Mouse (Mus musculus) forebrain, embryonic 16.5 days (tissue): Measurements from ENCODE around the gene 1700017B05Rik. TPM values are rescaled to one million over a fixed set of nuclear protein-coding genes. Genes with fewer than 3 reads are reported as not detected.

Experiments used
- ATAC-seq: fragments of 200-750 bp; cut with Nextera tagmentation; 2 replicates; pipeline ENCODE4 v1.8.0; 2017; ENCODE audit warnings: mild to moderate bottlenecking, moderate library complexity
- H3K27ac ChIP-seq: fragments of 300-500 bp; sonication (generic); 2 replicates; pipeline ENCODE4 v1.5.1; 2014; ENCODE audit warnings: low read length, control low read depth
- H3K27me3 ChIP-seq: fragments of 300-500 bp; sonication (generic); replicated peaks from 2 replicates; pipeline ENCODE4 v1.6.1; 2014; ENCODE audit warnings: low read length; ENCODE audit not compliant: control insufficient read depth, insufficient read depth
- H3K36me3 ChIP-seq: fragments of 300-500 bp; sonication (generic); 2 replicates; pipeline ENCODE4 v1.6.1; 2014; ENCODE audit not compliant: control insufficient read depth, insufficient read depth
- H3K4me1 ChIP-seq: fragments of 300-500 bp; sonication (generic); replicated peaks from 2 replicates; pipeline ENCODE4 v1.6.1; 2014; ENCODE audit warnings: low read length; ENCODE audit not compliant: control insufficient read depth, insufficient read depth
- H3K4me2 ChIP-seq: fragments of 300-500 bp; sonication (generic); 2 replicates; pipeline ENCODE4 v1.6.1; 2014; ENCODE audit warnings: mild to moderate bottlenecking, low read length, control low read depth
- H3K4me3 ChIP-seq: fragments of 300-500 bp; sonication (generic); replicated peaks from 2 replicates; pipeline ENCODE4 v1.5.1; 2014; ENCODE audit warnings: mild to moderate bottlenecking, low read length, control low read depth
- H3K9ac ChIP-seq: fragments of 300-500 bp; sonication (generic); replicated peaks from 2 replicates; pipeline ENCODE4 v1.6.1; 2014; ENCODE audit warnings: low read depth, low read length, control low read depth
- H3K9me3 ChIP-seq: fragments of 300-500 bp; sonication (generic); 2 replicates; pipeline ENCODE4 v1.6.1; 2016; ENCODE audit warnings: low read length; ENCODE audit not compliant: control insufficient read depth
- WGBS: fragments of 180-500 bp; shearing (Covaris S2); extraction: QIAGEN DNeasy Blood & Tissue Kit; methylation state at CpG from one replicate; pipeline ENCODE4 v1.1.7; 2014; 5-methylcytosine and 5-hydroxymethylcytosine counted together
- polyA plus RNA-seq: library from polyadenylated mRNA; unstranded; fragments of >200 nt; fragmentation: Nextera tagmentation; extraction: Ambion mirVana; gene quantifications from 2 replicates; pipeline ENCODE4 v1.2.1, GENCODE M21; 2015

The 1700017B05Rik gene
- polyA plus RNA-seq, 1 experiment from 2014 or later, result 4.7 TPM

DNA sequence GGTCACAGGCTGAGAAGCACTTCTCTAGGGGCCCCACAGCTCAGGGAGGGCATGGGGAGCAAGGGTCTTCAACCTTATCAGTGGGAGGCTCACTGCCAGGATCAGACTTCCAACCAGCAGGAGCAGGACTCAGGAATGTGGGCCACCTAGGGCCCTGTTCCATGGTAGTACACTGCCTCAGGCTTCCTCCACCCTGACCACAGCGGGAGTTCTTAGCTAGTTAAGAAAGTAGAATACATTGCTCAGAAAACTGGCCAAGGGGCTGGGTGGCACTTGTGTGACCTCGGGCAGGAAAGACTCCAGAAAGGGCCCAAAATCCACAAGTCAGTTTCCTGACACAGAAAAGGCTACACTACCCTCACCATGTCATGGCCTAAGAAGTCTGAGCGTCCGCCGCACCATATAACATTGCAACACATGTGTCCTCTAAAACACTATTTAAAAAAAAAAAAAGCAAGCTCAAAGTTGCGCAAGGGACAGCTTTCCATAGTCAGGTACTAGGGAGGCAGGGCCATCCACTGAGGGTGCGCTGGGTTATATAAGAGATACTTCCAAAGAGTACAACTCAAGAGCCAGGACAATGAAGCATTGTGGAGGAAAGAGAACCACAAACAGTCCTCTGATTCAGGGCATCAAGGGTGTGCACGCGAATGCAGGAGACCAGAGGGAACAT is 7.5 kb downstream of the 1700017B05Rik start:
- Histone ChIP-seq H3K4me1 (no peaks in the 10 kb centered on the region), H3K27me3 (no peaks in the 10 kb centered on the region), H3K9ac (no peak overlapping the region), H3K27ac (no peak overlapping the region), H3K4me2 (no peak overlapping the region), H3K36me3 (no peaks in the 10 kb centered on the region), H3K4me3 (no peak overlapping the region), H3K9me3 (no peaks in the 10 kb centered on the region)
- ATAC-seq, result no peak
- 87% methylated on average over 9 of the region's 9 CpGs for WGBS

DNA sequence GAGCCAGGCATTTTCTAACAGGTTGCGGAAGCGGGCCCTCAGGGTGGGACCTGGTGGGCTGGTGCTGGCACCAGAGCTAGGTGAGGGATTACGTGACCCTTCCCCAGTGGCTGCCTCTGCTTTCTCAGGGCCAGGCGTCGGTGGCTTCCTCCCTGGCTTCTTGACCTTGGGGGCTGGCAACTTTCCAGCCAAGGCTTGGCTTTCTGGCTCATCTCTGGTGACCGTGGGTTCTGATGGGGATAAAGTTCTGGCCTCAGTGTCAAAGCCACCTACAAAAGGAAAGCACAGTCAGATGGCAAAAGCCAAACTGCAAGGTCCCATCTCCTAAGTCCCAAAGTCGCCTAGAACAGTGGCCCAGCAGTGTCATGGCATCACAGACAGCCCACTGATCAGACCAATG is 8.4 kb downstream of the 1700017B05Rik start:
- no peak overlapping the region for H3K4me3 ChIP-seq
- H3K27me3 ChIP-seq, result no peaks in the 10 kb centered on the region
- H3K27ac ChIP-seq, result no peak overlapping the region
- no peak for ATAC-seq
- WGBS, result 87% methylated on average over 7 of the region's 7 CpGs
- no peak overlapping the region for H3K4me2 ChIP-seq
- H3K4me1 ChIP-seq, result no peaks in the 10 kb centered on the region
- H3K36me3 ChIP-seq, result no peaks in the 10 kb centered on the region
- H3K9ac ChIP-seq, result no peak overlapping the region
- no peaks in the 10 kb centered on the region for H3K9me3 ChIP-seq

DNA sequence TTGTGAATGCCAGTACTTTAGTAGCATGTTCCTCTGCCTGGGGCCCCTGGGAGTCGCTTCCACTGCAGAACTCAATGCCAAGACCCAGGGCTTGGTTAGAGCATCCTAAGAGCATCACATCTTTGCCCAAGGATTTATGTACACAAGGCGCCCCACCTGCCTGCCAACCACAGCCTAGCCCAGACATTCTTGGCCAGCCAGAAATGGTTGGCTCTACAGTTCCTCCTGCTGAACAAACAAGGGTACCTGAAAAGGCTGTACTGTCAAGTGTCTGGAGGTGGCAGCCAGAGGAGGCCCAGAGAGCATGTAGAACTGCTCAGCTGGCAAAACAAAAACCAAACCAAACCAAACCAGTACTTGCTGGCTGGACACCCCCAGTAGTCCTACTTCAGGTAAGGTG is 11.3 kb downstream of the 1700017B05Rik start:
- 92% methylated on average over 2 of the region's 2 CpGs for WGBS
- no peak overlapping the region for H3K27ac ChIP-seq
- no peak for ATAC-seq
- no peaks in the 10 kb centered on the region for H3K36me3 ChIP-seq
- no peak overlapping the region for H3K4me3 ChIP-seq
- no peak overlapping the region for H3K4me2 ChIP-seq
- no peak overlapping the region for H3K9ac ChIP-seq
- H3K9me3 ChIP-seq, result no peaks in the 10 kb centered on the region
- H3K27me3 ChIP-seq, result no peaks in the 10 kb centered on the region
- H3K4me1 ChIP-seq, result no peaks in the 10 kb centered on the region

DNA sequence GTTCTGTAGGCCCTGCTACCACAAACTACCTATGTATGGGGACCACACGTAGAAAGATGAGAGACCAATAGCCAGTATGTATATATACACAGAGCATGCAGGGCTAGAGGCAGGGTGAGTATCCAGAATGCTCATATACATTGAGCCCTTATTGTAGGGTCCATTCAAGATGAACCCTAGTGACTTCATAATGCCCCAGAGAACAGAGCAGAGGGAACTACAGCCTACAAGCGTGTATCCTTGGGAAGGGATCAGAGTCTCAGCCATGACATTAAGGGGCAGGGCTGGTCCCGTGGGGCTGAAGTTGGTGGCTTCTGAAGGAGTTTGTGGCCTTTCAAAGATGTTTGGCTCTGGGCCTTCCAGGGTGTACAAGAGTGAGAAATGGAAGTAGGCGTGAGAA is 12.4 kb downstream of the 1700017B05Rik start:
- Histone ChIP-seq H3K4me3 (no peak overlapping the region), H3K4me2 (no peak overlapping the region), H3K9ac (no peak overlapping the region), H3K9me3 (no peaks in the 10 kb centered on the region), H3K27ac (no peak overlapping the region), H3K4me1 (no peaks in the 10 kb centered on the region), H3K27me3 (no peaks in the 10 kb centered on the region), H3K36me3 (no peaks in the 10 kb centered on the region)
- no peak for ATAC-seq
- 89% methylated on average over 4 of the region's 4 CpGs for WGBS

DNA sequence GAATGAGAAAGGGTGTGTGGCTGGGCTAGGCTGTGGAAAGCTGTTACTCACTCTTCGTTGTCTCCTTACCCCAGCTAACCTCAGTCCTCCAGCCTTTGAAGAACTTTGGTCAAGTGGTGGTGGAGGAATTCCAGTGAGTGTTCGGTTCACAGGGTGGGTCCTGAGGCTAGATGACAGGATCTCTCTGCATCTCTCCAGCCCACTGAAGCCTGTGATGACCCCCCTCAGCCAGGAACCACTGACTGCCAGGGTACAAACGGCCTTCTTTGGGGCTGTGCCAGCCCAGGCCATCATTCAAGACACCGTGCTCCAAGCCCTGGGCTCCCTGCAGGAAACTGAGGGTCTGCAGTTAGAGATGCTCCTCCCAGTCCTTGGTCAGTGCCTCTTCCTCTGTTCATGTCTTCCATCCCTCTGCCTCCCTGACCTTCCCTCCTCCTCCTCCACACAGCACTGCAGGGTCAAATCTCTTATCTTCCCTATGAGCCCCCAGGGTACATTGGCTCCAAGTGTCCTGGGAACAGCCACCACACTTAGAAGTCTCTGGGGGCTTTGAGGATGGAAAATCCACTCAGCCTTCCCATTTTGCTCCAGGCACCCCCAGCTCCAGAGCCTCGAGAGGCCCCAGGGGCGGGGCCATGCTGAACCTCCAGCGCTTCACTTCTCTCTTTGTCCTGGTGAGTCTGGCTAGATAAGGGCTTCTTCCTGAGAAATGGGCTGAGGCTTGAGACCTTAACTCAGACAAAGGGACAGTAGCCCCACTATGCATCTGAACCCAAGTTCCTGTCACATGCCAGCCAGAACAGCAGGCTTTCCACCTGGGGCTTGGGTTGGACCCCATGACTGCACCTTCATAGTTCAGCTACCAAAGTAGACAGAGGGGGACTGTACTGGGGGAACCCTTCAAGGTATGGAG is 14.1 kb downstream of the 1700017B05Rik start:
- Histone ChIP-seq H3K9ac (no peak overlapping the region), H3K36me3 (no peaks in the 10 kb centered on the region), H3K9me3 (no peaks in the 10 kb centered on the region), H3K27ac (no peak overlapping the region), H3K27me3 (no peaks in the 10 kb centered on the region), H3K4me3 (no peak overlapping the region), H3K4me2 (no peak overlapping the region), H3K4me1 (no peaks in the 10 kb centered on the region)
- no peak for ATAC-seq
- WGBS, result 76% methylated on average over 7 of the region's 7 CpGs

DNA sequence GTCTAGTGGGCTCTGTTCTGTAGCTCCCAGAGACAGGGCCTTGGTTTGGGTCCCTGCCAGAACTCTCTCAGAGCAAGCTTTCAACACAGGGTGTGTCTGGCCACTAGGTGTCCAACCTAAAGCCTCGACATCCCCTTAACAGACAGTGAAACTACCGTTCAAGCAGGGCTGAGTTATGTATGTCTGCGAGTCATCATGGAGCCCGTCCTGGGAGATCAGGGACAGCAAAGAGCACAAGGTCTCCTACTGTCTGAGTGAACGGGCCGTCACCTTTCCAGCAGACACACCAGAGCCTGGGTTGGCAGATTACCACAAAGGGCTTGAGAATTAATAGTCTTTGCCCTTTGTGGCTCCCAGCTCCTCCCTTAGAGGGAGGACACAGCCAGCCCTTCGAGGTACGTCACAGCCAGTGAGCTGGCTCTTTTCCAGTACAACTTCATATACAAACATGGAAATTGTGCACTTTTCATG is 15.2 kb downstream of the 1700017B05Rik start:
- no peak overlapping the region for H3K9ac ChIP-seq
- H3K9me3 ChIP-seq, result no peaks in the 10 kb centered on the region
- ATAC-seq, result no peak
- H3K27me3 ChIP-seq, result no peaks in the 10 kb centered on the region
- 64% methylated on average over 8 of the region's 8 CpGs for WGBS
- no peak overlapping the region for H3K27ac ChIP-seq
- H3K4me1 ChIP-seq, result no peaks in the 10 kb centered on the region
- no peak overlapping the region for H3K4me2 ChIP-seq
- no peaks in the 10 kb centered on the region for H3K36me3 ChIP-seq
- H3K4me3 ChIP-seq, result no peak overlapping the region

DNA sequence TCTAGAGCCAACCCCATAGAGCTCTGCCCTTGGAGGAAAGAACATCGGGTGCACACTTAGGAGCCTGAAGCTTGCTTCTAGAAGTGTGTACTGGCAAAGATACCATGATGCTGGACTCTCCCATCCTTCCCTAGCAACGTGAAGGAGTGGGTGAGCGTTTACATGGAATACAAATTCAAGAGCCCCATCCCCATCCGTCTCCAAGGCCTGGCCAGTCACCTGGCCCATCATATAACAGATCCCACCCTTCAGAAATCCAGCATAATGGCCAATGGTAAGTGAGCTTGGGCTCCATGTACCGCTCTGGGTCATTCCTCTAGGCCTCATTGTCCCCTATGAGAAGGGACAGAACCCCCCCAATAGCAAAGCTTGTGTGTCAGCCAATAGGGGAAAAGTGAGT is 15.9 kb downstream of the 1700017B05Rik start:
- Histone ChIP-seq H3K4me3 (no peak overlapping the region), H3K27ac (no peak overlapping the region), H3K27me3 (no peaks in the 10 kb centered on the region), H3K9ac (no peak overlapping the region), H3K4me2 (no peak overlapping the region), H3K36me3 (no peaks in the 10 kb centered on the region), H3K4me1 (no peaks in the 10 kb centered on the region), H3K9me3 (no peaks in the 10 kb centered on the region)
- 91% methylated on average over 5 of the region's 5 CpGs for WGBS
- ATAC-seq, result no peak

DNA sequence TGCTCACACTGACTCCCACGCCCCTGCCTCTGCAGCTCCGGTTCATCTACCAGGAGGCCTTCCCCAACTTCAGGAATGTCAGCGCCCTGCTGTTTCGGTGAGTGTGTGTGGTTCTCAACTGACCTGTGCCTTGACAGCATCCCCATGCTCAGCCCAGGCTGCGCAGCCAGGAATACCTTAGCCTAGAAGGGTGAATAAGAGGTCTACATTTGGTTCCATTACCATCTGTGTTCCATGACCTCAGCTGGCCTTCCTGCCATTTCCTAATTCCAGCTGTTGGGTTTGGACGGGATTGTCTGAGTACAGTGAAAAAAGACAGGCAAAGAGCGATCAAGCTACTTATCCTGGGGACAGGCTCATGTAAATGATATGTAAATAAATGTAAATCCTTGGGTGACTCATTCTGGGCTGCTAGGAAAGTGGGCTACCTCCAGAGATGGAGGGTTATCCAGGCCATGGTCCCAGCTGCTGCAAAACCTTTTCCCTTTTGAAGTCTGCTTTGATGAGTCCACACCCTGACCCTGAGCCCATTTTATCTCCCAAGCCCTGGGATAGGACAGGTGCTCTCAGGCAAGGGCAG is 18.2 kb downstream of the 1700017B05Rik start:
- Histone ChIP-seq H3K9me3 (no peaks in the 10 kb centered on the region), H3K9ac (no peak overlapping the region), H3K4me2 (no peak overlapping the region), H3K27ac (no peak overlapping the region), H3K36me3 (no peaks in the 10 kb centered on the region), H3K27me3 (no peaks in the 10 kb centered on the region), H3K4me1 (no peaks in the 10 kb centered on the region), H3K4me3 (no peak overlapping the region)
- WGBS, result 39% methylated on average over 7 of the region's 7 CpGs
- ATAC-seq, result no peak; the same call in 1 of the 2 replicates

DNA sequence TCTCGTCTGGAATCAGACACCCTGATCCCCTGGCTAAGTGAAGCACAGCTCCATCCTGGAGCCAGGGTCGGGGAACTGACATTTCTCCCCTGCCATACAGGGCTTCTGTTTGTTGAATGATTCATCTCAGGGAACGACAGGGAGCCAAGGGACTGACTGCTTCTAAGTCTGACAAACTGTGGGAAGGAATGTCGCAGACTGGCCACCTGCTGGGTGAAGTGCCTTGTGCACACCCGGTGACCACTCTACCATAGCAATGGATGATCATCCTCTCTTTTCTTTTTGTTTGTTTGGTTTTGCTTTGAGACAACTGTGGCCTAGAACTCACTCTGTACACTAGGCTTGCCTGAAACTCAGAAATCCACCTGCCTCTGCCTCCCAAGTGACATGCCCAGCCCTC is 19.5 kb downstream of the 1700017B05Rik start:
- H3K9ac ChIP-seq, result no peak overlapping the region
- ATAC-seq, result no peak
- no peak overlapping the region for H3K4me2 ChIP-seq
- no peaks in the 10 kb centered on the region for H3K36me3 ChIP-seq
- H3K27me3 ChIP-seq, result no peaks in the 10 kb centered on the region
- H3K4me1 ChIP-seq, result no peaks in the 10 kb centered on the region
- H3K9me3 ChIP-seq, result no peaks in the 10 kb centered on the region
- no peak overlapping the region for H3K4me3 ChIP-seq
- H3K27ac ChIP-seq, result no peak overlapping the region
- WGBS, result 39% methylated on average over 5 of the region's 5 CpGs
